Mouse (Mus musculus) E14TG2a.4 (cell line): Measurements from ENCODE around the gene Sec24d.

Experiments
- CTCF ChIP-seq: conservative IDR thresholded peaks from 2 replicates; pipeline ENCODE4 v1.5.1; 2014; ENCODE audit warnings: low read length
- POU5F1 ChIP-seq: IDR thresholded peaks from 2 replicates; pipeline ENCODE4 v1.6.1; 2014; ENCODE audit warnings: low read length, borderline replicate concordance

GRCm38 (mm10) chr3:123320341-123320740 is 53.1 kb downstream of the Sec24d start:
- TF ChIP-seq CTCF = no peak
- TF ChIP-seq POU5F1 = no peak
